Mouse (Mus musculus): ENCODE results near the gene Ccdc180.

The Ccdc180 gene

GRCm38 (mm10) chr4:45890066-45890761 lies at the start of gene Ccdc180:
Ccdc180 (plus strand) TSS chr4:45890303.
- peak; percentile 76 for DNase-seq (ENCODE audit: extremely low spot score)

DNA sequence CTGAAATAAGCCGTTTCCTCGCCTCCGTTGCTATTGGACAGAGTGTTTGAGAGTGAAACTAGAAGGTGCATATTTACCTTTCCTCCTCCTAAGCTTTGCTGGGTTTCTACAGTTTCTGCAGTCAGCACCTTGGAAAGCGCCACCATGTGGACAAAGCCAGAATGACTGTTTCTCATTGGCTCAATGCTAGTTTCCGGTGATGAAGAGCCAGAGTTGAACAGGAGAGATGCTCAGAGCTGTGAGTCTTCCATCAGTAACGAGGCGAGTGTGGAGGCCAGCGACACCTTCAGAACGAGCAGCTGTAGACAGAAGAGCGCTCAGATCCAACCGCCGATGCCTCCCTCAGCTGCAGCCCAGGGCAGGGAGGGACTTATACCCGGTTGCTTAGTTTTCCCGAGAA lies 45.7 kb upstream of the Ccdc180 start:
- DNase-seq (ENCODE audit: extremely low spot score), result peak; percentile 46

DNA sequence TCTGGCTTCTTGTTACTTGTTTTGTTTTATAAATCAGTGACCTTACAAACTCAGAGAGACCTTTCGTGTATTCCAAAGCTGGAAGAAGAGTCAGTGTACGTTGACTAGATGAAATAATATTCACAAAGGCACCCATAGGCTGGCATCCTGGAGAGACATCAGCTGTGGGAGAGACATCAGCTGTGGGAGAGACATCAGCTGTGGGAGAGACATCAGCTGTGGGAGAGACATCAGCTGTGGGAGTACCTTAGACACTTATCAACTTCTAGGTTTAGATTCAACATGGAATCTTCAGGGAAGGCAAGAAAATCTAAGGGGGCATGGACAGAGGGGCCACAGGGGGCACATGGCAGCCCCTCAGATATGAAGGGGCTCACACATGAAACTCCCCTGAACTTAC lies 43.8 kb upstream of the Ccdc180 start:
- no peak for DNase-seq (ENCODE audit: extremely low spot score)

DNA sequence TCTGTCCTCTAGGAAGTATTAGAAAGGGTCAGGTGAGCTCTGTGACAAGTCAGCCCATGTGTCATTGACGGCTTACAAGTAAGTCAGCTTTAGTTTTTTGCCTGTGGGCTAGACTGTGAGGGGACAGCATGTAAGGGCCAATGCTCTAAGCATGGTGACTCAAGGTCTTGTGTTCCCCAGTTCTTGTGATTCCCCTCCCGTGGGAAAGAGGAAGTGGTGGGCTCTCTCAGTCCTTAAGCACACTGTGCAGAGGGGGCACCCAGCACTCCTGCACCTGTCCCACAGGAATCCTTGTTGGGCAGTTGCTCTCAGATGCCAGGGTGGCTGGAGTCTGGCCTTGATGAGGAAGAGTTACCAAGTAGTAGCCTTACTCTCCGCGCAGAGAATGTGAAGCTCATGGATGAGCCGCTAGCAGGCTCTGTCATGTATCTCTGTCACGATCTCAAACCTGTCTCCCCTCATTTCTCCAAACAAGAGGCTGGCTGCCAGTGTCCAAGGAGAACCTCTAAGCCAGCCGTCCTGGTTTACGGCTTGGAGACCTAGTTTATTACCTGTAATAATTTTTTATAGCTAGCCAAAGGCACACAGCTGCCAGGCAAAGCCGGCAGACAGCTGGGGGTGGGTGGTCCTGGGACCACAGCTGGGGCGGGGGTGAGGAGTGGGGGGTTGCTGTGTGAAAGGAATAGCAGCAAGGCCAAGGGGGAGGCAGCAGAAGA lies 41.8 kb upstream of the Ccdc180 start, which contains the start of gene Stra6l:
Gene Stra6l (plus strand): TSS at position 556 of the 716 bp plus-strand sequence.
- DNase-seq (ENCODE audit: extremely low spot score), result no peak

- DNase-seq (ENCODE audit: extremely low spot score), result no peak
Observed at GRCm38 (mm10) chr4:45848825-45849156, 41.3 kb upstream of the Ccdc180 start.

GRCm38 (mm10) chr4:45849419-45849818 lies 40.7 kb upstream of the Ccdc180 start:
- DNase-seq (ENCODE audit: extremely low spot score), result no peak

- peak; percentile 33 for DNase-seq (ENCODE audit: extremely low spot score)
Observed at GRCm38 (mm10) chr4:45851640-45852051, 38.5 kb upstream of the Ccdc180 start.

- DNase-seq (ENCODE audit: extremely low spot score), result no peak
Observed at GRCm38 (mm10) chr4:45853496-45854246, 36.4 kb upstream of the Ccdc180 start.

- peak; percentile 75 for DNase-seq (ENCODE audit: extremely low spot score)
Observed at GRCm38 (mm10) chr4:45855803-45856424, 34.2 kb upstream of the Ccdc180 start.

GRCm38 (mm10) chr4:45861160-45861559 lies 28.9 kb upstream of the Ccdc180 start:
- DNase-seq (ENCODE audit: extremely low spot score), result no peak

- no peak for DNase-seq (ENCODE audit: extremely low spot score)
Observed at GRCm38 (mm10) chr4:45867416-45867815, 22.7 kb upstream of the Ccdc180 start.

DNA sequence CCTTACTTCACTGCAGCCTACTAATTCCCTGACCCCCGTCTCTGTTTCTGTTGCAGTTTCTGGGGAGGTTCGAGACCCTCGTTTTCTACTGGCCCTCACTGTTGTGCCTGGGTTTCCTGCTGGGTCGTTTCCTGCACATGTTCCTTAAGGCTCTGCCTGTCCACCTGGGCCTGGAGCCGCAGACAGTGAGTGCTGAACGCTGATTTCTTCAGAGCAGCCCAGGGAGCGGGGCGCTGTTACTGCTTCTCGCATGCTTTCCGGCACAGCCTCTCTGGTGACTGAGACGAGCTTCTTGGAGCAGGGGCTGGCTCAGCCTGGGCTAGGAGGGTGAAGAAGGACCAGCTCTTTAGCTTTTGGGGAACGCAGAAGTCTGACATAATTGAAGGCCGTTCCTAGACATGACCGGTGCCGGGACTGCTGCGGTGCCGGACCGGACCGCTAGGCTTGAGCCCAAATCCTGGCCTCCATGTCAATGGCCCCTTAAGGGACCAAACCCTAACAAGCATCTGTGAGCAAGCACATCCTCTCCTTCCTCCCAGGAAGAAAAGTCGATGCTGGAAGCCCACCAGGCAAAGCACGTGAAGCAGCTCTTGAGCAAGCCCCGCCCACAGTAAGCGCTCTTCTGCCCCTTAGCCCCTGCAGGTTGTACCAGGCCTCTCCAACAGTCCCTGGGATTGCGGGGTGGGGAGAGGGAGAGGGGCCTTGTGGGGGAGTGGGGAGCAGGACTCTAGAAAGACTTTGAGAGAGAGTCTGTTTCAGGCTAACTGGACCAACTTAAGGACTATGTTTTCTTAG lies 20.9 kb upstream of the Ccdc180 start:
- peak; percentile 28 for DNase-seq (ENCODE audit: extremely low spot score)

- no peak for DNase-seq (ENCODE audit: extremely low spot score)
Observed at GRCm38 (mm10) chr4:45872147-45872546, 18.0 kb upstream of the Ccdc180 start.

DNA sequence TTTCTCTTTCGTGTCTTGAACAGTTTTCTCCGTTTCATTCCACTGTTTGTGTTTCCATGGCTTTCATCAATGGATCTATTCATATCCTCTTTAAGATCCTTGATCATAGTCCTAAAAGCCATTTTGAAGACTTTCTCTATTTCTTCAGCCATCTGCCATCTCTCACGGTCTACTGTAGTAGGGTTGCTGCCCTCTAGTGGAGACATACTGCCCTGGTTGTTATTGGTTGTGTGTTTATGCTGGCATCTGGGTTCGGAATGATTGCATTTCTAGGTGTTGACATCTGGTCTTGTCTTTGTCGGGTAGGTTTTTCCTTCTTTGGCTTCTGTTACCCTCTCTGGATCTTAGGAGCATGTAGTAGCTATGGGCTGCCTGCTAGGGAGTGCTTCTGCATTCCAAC lies 11.2 kb upstream of the Ccdc180 start:
- peak; percentile 45 for DNase-seq (ENCODE audit: extremely low spot score)

- DNase-seq (ENCODE audit: extremely low spot score), result no peak
Observed at GRCm38 (mm10) chr4:45882521-45882920, 7.6 kb upstream of the Ccdc180 start.

- DNase-seq (ENCODE audit: extremely low spot score), result no peak
Observed at GRCm38 (mm10) chr4:45883250-45883649, 6.9 kb upstream of the Ccdc180 start.

DNA sequence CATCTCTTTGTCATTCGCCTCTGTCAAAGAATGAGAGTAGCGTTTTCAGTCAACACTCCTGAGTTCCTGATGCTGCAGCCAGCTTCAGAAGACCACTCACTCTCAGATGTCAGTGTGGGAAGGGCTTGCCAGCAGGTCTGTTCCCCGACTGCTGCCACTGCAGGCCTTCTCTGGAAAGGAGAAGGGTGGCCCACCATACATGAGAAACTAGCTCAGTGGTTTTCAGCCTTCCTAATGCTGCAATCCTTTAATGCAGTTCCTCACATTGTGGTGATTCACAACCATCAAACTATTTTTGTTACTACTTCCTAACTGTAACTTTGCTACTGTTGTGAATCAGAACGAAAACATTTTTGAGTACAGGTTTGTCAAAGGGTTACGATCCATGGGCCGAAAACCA lies 616 bp upstream of the Ccdc180 start:
- DNase-seq (ENCODE audit: extremely low spot score), result no peak

DNA sequence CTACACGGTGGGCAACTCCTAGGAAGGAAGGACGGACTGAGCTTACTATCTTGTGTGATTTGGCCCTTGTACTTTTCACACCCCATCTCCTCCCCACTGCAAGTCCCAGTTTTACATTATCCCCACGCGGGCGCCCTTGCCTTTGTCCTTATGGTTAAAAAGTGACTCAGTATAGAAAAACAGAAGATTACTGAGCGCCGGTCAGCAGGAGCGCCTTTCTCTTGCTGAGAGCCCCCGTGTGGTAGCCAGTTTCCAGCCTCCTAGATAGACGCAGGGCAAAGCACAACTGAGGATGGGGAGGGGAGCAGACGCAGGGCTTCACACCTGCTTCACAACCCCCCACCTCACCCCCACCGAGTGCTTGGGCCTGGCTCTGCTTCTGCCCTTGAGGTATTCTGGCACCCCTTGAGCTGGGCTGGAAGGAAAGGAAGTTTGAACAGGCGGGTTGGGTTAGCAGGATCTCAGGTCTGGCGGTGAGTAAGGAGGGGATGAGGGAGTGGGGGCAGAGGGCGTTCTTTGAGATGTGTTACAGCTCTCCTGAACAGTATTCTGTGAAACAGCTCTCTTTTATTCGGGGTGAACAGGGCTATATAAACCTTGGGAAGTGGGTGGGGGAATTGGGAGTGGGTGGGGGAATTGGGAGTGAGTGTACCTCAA lies 6.5 kb downstream of the Ccdc180 start:
- DNase-seq (ENCODE audit: extremely low spot score), result no peak

DNA sequence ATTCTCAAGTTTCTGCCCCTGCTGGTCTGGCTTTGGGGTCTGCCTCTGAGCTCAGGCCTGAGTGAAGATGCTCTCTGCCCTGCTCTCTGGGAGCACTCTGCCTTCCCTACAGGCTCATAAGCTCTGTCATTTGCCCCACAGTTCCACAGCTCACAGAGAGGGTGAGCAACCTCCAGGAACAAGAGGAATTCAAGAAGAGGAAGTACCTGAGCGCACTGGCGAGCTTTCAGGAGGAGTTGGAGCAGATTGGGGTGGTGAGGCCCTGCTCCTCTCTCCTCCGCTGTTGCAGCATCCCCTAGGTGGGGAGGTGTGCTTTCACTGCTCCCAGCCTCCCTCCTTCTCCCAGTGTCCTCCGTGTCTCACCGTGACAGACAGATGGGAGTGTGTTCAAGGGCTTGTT lies 8.3 kb downstream of the Ccdc180 start:
- DNase-seq (ENCODE audit: extremely low spot score), result no peak

DNA sequence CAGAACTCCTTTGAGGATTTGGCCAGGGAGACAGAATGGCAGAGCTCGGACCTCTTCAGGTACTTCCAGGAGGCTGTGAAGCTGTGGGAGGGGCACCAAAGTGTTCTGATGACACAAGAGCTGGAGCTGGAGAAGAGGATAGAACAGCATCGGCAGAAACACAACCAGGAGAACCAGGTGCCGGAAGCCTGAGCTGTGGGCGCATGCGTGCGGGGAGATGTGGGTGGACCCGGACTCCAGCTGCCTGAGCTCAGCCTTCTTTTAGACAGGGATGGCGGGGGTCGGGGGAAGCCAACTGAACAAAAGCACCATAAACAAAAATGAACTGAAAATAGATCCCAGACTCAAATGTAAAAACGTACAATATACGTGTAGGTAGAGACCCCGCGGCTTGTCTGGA lies 19.2 kb downstream of the Ccdc180 start:
- no peak for DNase-seq (ENCODE audit: extremely low spot score)

DNA sequence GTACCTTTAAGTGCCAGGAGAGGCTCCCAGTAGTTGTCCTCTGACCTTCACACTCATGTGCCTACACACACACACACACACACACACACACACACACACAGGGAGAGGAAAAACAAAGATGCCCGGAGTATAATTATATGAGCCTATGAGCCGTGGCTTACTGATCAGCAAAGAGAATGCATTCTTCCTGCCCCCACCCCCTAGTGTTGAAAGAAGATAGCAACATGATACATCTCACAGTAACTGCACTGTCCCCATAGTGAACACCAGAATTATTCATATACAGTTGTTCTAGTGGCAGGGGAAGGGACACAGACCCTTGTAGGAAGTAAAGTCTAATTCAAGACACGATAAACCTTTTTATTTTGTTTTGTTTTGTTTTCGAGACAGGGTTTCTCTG lies 19.8 kb downstream of the Ccdc180 start:
- no peak for DNase-seq (ENCODE audit: extremely low spot score)

Data from embryo, embryonic 9.5 days (tissue).